Mouse (Mus musculus) kidney, embryonic 15.5 days (tissue): Measurements from ENCODE around the gene Cib1. TPM values are rescaled to one million over a fixed set of nuclear protein-coding genes. Genes with fewer than 3 reads are reported as not detected.
A peak's percentile ranks its signal among the peaks of the same experiment; 100 is the strongest.

Experiments used
- ATAC-seq: fragments of 200-750 bp; cut with Nextera tagmentation; replicated peaks from 2 replicates; pipeline ENCODE4 v1.8.0; 2017; ENCODE audit warnings: moderate TSS enrichment; ENCODE audit not compliant: low FRiP score
- H3K27ac ChIP-seq: fragments of 300-500 bp; sonication (generic); 2 replicates; pipeline ENCODE4 v1.5.1; 2015; ENCODE audit warnings: mild to moderate bottlenecking, inconsistent platforms
- H3K27me3 ChIP-seq: fragments of 300-500 bp; sonication (generic); 2 replicates; pipeline ENCODE4 v1.6.1; 2015; ENCODE audit warnings: inconsistent platforms
- H3K36me3 ChIP-seq: fragments of 300-500 bp; sonication (generic); 2 replicates; pipeline ENCODE4 v1.6.1; 2015; ENCODE audit warnings: inconsistent platforms
- H3K4me1 ChIP-seq: fragments of 300-500 bp; sonication (generic); 2 replicates; pipeline ENCODE4 v1.6.1; 2015; ENCODE audit warnings: inconsistent platforms
- H3K4me2 ChIP-seq: fragments of 300-500 bp; sonication (generic); 2 replicates; pipeline ENCODE4 v1.6.1; 2015; ENCODE audit warnings: moderate library complexity, mild to moderate bottlenecking, inconsistent platforms
- H3K4me3 ChIP-seq: fragments of 300-500 bp; sonication (generic); replicated peaks from 2 replicates; pipeline ENCODE4 v1.5.1; 2015; ENCODE audit warnings: mild to moderate bottlenecking, inconsistent platforms
- H3K9ac ChIP-seq: fragments of 300-500 bp; sonication (generic); 2 replicates; pipeline ENCODE4 v1.6.1; 2015; ENCODE audit warnings: mild to moderate bottlenecking, inconsistent platforms
- H3K9me3 ChIP-seq: fragments of 300-500 bp; sonication (generic); replicated peaks from 2 replicates; pipeline ENCODE4 v1.6.1; 2016; ENCODE audit warnings: inconsistent platforms
- WGBS: fragments of 180-500 bp; shearing (Covaris S2); methylation state at CpG from one replicate; pipeline ENCODE4 v1.1.7; 2015; ENCODE audit warnings: mixed read lengths; 5-methylcytosine and 5-hydroxymethylcytosine counted together
- polyA plus RNA-seq: library from polyadenylated mRNA; unstranded; fragments of >200 nt; fragmentation: Nextera tagmentation; extraction: Ambion mirVana; gene quantifications from 2 replicates; pipeline ENCODE4 v1.2.1, GENCODE M21; 2015

Gene Cib1
- polyA plus RNA-seq, 1 experiment from 2014 or later, result 108 TPM

- no peaks in the 10 kb centered on the region for H3K9me3 ChIP-seq
- no peaks in the 10 kb centered on the region for H3K27me3 ChIP-seq
- ATAC-seq, result no peak
- 26% methylated on average over 6 of the region's 6 CpGs for WGBS
- peak overlapping the region; percentile 94 for H3K27ac ChIP-seq
- peaks cover 7% of the 10 kb centered on the region; the same call in 1 of the 2 replicates for H3K36me3 ChIP-seq
- peak overlapping the region; percentile 78 for H3K4me2 ChIP-seq
- H3K9ac ChIP-seq, result peak overlapping the region; percentile 73
- H3K4me1 ChIP-seq, result peaks cover 59% of the 10 kb centered on the region
- peak overlapping the region; percentile 64 for H3K4me3 ChIP-seq
These were observed 33.3 kb downstream of the Cib1 start for GRCm38 (mm10) chr7:80199286-80199685.

- peaks cover 7% of the 10 kb centered on the region; the same call in 1 of the 2 replicates for H3K36me3 ChIP-seq
- peak; percentile 9; the same call in 1 of the 2 replicates for ATAC-seq
- peak overlapping the region; percentile 78 for H3K4me2 ChIP-seq
- H3K27me3 ChIP-seq, result no peaks in the 10 kb centered on the region
- H3K9me3 ChIP-seq, result no peaks in the 10 kb centered on the region
- peak overlapping the region; percentile 94 for H3K27ac ChIP-seq
- H3K4me3 ChIP-seq, result peak overlapping the region; percentile 64
- 0% methylated on average over 11 of the region's 11 CpGs for WGBS
- H3K4me1 ChIP-seq, result peaks cover 59% of the 10 kb centered on the region
- peak overlapping the region; percentile 73 for H3K9ac ChIP-seq
These were observed 33.8 kb downstream of the Cib1 start for GRCm38 (mm10) chr7:80198863-80199262.

DNA sequence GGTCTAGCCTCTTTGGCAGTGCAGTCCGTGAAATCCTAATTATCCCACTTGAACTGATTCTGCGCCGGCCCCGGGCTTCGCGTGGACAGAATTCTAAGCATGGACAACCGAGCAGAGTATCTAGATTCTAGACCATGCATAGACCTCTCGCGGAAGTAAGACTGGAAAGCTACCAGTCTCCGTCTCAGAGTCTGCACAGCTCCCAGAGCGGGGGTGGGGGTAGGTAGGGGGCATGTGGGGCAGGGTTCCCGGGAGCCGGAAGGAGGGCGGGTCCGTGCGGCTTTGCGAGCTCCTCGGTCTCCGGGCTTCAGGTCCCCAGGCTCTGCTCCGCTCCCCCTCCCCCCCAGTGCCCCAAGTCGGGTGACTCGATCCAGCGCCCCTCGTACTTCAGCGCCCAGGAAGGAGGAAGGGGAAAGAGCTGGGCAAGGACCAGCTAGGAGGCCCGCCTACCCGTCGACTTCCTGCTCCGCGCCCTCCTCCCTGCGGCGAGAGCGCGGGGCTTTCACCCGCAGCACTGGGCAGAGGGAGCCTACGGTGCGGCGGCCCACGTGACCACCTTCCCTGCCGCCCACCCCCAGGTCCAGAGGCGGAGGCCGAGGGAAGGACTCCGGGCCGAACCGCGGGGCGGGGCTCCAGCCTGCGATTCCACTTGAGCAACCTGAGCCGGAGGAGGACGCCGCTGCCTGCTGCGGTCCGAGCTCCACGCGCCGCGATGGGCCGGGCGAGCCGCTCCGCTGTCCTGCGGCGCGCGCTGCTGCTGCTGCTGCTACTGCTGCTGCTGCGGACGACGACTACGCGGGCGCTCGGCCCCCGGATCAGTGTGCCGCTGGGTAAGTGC is 34.5 kb downstream of the Cib1 start:
- peak; percentile 93 for ATAC-seq
- H3K9ac ChIP-seq, result peak overlapping the region; percentile 73
- WGBS, result under 1% methylated on average over 70 of the region's 74 CpGs
- peaks cover 57% of the 10 kb centered on the region for H3K4me1 ChIP-seq
- no peaks in the 10 kb centered on the region for H3K27me3 ChIP-seq
- H3K4me2 ChIP-seq, result peak overlapping the region; percentile 78
- peaks cover 7% of the 10 kb centered on the region; the same call in 1 of the 2 replicates for H3K36me3 ChIP-seq
- H3K27ac ChIP-seq, result peak overlapping the region; percentile 94
- H3K4me3 ChIP-seq, result peak overlapping the region; percentile 64
- no peaks in the 10 kb centered on the region for H3K9me3 ChIP-seq

GRCm38 (mm10) chr7:80197371-80197770 is 35.2 kb downstream of the Cib1 start:
- peak overlapping the region; percentile 73; the same call in 1 of the 2 replicates for H3K9ac ChIP-seq
- WGBS, result 15% methylated on average over 4 of the region's 4 CpGs

DNA sequence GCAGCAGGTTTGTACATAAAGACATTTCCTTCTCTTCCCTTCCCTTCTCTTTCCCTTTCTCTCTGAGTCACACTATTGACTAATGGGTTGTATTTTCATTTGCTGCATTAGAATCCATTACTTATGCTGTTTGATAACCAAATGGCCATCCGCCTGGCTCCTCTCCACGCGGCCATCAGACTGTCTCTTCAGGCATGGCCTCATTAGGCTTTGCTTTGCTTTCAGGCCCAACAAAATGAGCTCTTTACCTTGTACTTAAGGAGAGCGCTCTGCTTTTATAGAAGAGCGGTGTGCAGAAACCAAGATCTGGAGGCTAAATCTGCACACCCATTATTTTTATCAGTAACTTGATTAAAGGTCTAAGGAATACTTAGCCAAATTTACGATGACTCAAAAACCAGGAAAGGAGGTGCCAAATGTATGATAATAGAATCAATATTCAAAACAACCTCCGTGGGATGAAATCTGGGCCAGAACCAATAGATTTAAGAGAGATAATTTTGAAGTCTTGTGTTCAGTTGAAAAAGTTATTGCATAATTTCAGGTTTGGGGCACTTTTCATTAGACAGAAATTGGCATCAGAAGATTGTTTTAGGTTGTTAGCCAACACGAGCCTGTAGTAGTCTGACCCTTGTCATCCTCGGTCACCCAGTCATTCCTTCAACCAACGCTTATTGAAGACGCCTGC is 36.9 kb downstream of the Cib1 start:
- 89% methylated on average over 10 of the region's 11 CpGs for WGBS
- Histone ChIP-seq H3K4me3 (no peak overlapping the region), H3K9me3 (no peaks in the 10 kb centered on the region), H3K9ac (no peak overlapping the region), H3K27me3 (no peaks in the 10 kb centered on the region), H3K4me2 (no peak overlapping the region), H3K27ac (no peak overlapping the region), H3K36me3 (no peaks in the 10 kb centered on the region), H3K4me1 (peaks cover 65% of the 10 kb centered on the region)
- no peak for ATAC-seq

More at GRCm38 (mm10) chr7:80197371-80197770, 35.2 kb downstream of the Cib1 start:
- Histone ChIP-seq H3K4me3 (peak overlapping the region; percentile 64), H3K9me3 (no peaks in the 10 kb centered on the region), H3K27ac (peak overlapping the region; percentile 94), H3K27me3 (no peaks in the 10 kb centered on the region), H3K4me1 (peaks cover 57% of the 10 kb centered on the region), H3K36me3 (peaks cover 6% of the 10 kb centered on the region; the same call in 1 of the 2 replicates), H3K4me2 (peak overlapping the region; percentile 78)
- no peak for ATAC-seq

DNA sequence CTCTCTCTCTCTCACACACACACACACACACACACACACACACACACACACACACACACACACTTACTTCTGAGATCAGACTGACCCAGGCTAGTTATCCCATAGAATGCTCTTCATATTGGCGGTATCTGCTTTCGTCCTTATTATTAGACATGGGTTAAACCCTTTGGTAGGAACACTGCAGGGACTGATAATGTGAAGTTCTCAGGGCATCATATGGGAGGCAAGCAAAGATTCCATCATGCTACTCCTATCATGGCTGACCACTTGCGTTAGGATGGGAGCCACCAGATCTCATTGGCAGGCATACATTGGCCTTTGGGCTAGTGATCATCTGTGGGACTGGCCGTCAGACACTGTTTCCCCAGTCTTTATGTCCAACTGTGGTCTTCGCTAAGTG is 37.5 kb downstream of the Cib1 start:
- Histone ChIP-seq H3K4me1 (peaks cover 65% of the 10 kb centered on the region), H3K9ac (no peak overlapping the region), H3K27me3 (no peaks in the 10 kb centered on the region), H3K9me3 (no peaks in the 10 kb centered on the region), H3K27ac (no peak overlapping the region), H3K4me2 (no peak overlapping the region), H3K36me3 (no peaks in the 10 kb centered on the region), H3K4me3 (no peak overlapping the region)
- no peak for ATAC-seq
- WGBS, result 96% methylated on average over 5 of the region's 5 CpGs

DNA sequence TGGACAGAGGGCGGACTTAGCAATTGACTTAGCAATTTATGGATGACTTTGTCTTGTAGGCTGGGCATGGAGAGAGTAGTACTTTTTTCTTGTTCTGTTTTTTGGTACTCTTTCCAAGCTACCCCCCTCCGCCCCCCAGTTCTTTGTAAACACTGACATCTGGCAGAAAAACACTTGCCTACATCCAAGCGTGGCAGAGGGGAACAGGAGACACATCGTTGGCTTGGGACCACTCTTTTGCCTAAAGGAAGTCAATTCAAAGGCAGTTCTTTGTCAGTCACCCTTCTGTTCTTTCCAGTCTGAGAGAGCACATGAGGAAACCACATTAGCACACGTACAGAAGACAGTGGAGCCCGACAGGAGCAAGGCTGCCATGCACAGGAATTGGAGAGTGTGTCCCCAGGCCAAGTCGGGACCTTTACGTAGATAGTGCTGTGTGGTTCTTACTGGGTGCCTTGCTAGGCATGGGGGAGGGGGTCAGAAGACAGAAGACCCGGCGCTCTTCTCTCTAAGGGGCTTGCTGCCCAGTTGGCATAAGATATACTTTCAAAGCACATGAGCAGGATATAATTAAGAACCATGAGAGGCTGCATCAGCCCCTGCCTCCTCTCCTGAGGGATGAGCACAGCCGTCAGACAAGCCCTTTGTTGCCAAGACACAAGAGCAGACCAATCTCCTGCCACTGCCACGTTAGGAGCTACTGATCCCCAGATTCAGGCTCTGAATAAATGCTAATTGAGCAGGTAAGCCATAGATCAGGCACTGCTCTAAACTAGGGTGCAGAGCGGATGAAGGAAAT is 38.5 kb downstream of the Cib1 start:
- no peak overlapping the region for H3K4me3 ChIP-seq
- ATAC-seq, result no peak
- H3K27me3 ChIP-seq, result no peaks in the 10 kb centered on the region
- no peak overlapping the region for H3K27ac ChIP-seq
- H3K36me3 ChIP-seq, result no peaks in the 10 kb centered on the region
- WGBS, result 74% methylated on average over 13 of the region's 13 CpGs
- no peak overlapping the region for H3K4me2 ChIP-seq
- peaks cover 61% of the 10 kb centered on the region for H3K4me1 ChIP-seq
- H3K9ac ChIP-seq, result no peak overlapping the region
- no peaks in the 10 kb centered on the region for H3K9me3 ChIP-seq

- Histone ChIP-seq H3K4me2 (peak overlapping the region; percentile 63), H3K27me3 (no peaks in the 10 kb centered on the region), H3K36me3 (no peaks in the 10 kb centered on the region), H3K9me3 (no peaks in the 10 kb centered on the region), H3K4me1 (peaks cover 69% of the 10 kb centered on the region), H3K9ac (peak overlapping the region; percentile 42), H3K27ac (peak overlapping the region; percentile 93), H3K4me3 (peak overlapping the region; percentile 32)
- 8% methylated on average over 16 of the region's 16 CpGs for WGBS
- ATAC-seq, result peak; percentile 87
These were observed 40.2 kb downstream of the Cib1 start for GRCm38 (mm10) chr7:80192226-80193061.

- Histone ChIP-seq H3K4me1 (peaks cover 72% of the 10 kb centered on the region), H3K36me3 (no peaks in the 10 kb centered on the region), H3K9me3 (no peaks in the 10 kb centered on the region), H3K9ac (no peak overlapping the region), H3K27ac (peak overlapping the region; percentile 93), H3K4me3 (no peak overlapping the region), H3K27me3 (no peaks in the 10 kb centered on the region), H3K4me2 (peak overlapping the region; percentile 63; the same call in 1 of the 2 replicates)
- 50% methylated on average over 5 of the region's 5 CpGs for WGBS
- ATAC-seq, result peak; percentile 24; the same call in 1 of the 2 replicates
These were observed 41.2 kb downstream of the Cib1 start for GRCm38 (mm10) chr7:80191455-80191854.

- no peak overlapping the region for H3K4me3 ChIP-seq
- no peak for ATAC-seq
- H3K36me3 ChIP-seq, result no peaks in the 10 kb centered on the region
- H3K9ac ChIP-seq, result no peak overlapping the region
- 35% methylated on average over 11 of the region's 11 CpGs for WGBS
- peak overlapping the region; percentile 17; the same call in 1 of the 2 replicates for H3K4me2 ChIP-seq
- H3K27me3 ChIP-seq, result no peaks in the 10 kb centered on the region
- peaks cover 83% of the 10 kb centered on the region for H3K4me1 ChIP-seq
- H3K9me3 ChIP-seq, result no peaks in the 10 kb centered on the region
- H3K27ac ChIP-seq, result peak overlapping the region; percentile 67
These were observed 43.3 kb downstream of the Cib1 start for GRCm38 (mm10) chr7:80189147-80189933.
